Mouse (Mus musculus) v-Abl transformed pro-B cells (cell line): ENCODE data around the gene Olfr60.

Source experiments
- in situ Hi-C, 2 experiments: fragments of 400-800 bp; cut with MboI; formaldehyde crosslinking; loops; one replicate each; pipeline ENCODE4 v1.15.1; 2025; ENCODE audit not compliant: unreplicated experiment in 2 of 2

The Olfr60 gene

DNA sequence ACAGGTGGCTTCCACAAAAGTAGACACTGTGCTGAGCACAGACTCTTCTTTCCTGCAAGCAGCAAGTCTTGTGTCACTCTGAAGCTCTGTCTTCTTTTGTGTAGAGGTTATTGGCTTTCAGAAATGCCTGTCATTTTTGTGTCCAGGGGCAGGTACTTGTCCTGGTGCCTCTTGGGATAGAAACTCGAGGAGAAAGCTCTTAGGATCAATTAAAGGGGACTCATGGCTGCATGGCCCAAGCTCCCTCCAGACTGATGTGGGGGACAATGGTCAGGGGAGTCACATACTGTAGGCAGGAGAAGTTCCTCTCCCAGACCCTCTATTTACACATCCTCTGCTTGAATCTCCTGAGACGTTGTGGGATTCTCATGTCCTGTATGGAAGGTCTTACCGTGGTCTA, at the start of gene Olfr60:
Gene Olfr60 (minus strand): TSS at position 101 of the 400 bp plus-strand sequence.
- in situ Hi-C loops: no loop called here

DNA sequence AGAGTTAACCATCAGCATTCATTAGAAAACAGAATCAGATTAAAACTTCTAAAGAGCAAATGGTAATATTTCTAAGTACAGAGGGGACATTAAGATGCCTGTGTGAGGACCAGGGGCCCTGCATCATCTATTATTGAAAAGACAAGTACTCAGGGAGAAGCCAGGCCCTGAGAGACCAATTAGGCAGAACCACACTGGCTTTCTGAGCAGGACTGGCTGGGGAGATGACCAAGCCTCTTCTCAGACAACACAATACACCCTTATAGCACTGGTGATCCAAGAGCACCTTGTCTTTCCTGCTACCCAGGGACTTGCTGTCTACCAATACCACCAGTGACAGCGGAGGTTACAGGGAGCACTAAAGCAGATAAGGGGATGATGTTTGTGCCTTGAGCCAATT, 41.3 kb upstream of the Olfr60 start, which contains the start of gene Olfr531:
Gene Olfr531 (minus strand): TSS at position 101 of the 400 bp plus-strand sequence.
- in situ Hi-C loops: no loop called here

DNA sequence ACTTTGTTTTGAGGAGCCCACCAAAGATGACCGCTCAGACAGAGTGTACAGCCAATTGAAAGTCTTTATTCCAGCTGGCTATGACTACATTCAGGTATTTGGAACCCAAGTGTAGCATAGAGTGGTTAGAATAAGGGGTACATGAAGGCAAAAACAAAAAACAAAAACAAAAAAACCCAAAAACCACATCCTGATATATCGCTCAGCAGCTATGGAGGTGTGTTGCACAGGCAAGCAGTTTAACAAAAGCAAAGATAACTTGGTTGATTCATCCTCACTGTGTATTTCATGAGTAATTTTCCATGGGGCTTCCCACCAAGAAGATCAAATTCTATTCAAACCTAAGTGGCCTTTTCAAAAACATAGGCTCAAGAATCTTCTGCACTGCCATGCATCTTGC, 15.4 kb upstream of the Olfr60 start:
- in situ Hi-C loops: no loop called here

DNA sequence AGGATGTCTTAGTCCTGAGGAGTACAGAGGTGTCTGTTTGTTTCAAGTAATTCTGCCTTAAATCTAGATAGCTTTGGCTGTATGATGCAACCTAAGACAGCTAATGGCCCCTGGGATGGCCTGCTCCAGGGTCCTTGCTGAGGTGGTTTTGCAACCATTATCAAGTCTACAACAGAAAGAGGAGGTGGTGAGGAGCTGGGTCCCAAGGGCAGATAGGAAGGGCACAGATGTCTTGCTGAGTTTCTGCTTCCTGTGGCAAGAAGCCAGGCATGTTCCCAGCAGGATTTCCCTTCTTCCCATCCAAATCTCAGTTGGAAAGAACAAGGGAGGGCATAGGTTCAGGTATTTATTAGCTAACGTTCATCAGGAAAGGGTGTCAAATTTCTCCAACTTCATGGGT, 14.8 kb upstream of the Olfr60 start, which contains the start of gene Olfr530:
Gene Olfr530 (minus strand): TSS at position 101 of the 400 bp plus-strand sequence.
- in situ Hi-C loops: no loop called here

DNA sequence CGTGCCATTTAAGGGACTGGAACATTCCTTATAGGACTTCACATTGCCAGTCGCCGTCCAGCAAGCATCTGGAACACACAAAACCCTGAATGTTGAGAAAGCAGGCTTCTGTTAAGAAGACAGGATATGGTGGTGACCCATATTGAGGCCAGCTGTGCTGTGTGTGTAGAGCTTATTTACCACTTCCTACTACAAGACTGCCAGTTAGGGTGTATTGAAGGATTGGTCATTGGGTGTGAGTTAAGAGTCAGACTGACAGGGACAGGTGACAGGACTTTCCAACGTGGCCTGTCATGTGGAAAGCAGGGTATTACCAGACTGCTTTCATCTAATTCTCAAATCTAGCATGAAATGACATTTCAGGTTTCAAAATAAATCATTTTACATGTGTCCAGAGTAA, 12.8 kb upstream of the Olfr60 start:
- in situ Hi-C loops: no loop called here

DNA sequence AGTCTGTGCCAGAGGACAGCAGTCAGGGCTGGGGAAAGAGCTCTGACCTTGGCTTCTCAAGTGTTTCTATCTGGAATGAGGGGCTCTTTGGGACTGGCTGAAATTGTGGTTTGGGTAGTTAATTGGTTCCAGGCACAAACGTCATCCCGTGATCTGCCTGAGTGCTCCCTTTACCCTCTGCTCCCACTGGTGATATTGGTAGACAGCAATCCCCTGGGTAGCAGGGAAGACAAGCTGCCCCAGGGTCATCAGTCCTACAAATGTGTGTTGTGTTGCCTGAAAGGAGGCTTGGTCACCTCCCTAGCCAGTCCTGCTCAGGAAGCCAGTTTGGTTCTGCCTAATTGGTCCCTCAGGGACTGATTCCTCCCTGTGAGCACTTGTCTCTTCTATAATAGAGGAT, 27.8 kb downstream of the Olfr60 start, which contains the start of gene Olfr527:
Gene Olfr527 (plus strand): TSS at position 301 of the 400 bp plus-strand sequence.
- in situ Hi-C loops: no loop called here

DNA sequence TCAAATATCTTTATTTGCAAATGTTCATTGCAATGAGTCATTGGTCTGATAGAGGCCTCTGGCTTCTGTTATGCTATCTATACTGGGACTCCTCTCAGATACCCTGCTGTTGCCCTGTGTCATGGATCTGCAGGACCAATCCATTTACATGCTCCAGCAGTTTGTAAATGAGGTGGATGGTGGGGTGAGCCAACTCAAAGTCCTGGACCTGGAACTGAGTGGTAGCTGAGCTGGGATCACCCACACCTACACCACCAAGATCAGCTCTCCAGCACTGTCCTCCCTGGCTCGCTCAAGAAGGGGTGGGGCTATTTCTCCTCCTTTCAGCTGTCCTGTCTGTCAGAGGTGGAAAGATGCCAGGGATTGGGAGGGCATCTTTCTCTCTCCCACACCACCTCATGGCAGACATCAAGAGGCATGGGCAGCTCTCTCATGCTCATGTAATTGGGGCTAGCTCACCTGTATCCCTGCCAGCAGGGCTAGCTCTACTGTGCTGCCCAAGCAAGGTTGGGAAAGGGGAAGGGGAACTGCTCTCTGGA, 31.6 kb downstream of the Olfr60 start:
- in situ Hi-C loops: no loop called here

DNA sequence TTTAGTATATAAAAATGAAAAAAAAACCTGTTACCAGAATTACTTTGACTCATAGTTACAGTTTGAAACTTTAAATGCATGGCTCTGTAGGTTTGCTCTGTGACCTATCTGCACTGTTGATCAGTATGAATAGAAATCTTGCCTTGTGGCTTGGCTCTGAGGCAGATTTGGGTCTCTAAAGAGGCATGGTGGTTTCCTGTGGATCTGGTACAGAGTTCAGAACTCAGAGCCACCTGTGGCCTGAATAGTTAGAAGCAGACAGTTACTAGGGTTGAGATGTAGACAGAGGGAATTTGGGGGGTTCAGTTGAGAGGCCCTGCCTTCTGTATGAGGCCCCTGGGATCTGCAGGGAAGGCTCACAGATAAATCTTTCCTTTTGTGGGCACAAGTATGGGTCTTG, 40.3 kb downstream of the Olfr60 start:
- in situ Hi-C loops: no loop called here

GRCm38 (mm10) chr7:140320558-140320957, 40.9 kb downstream of the Olfr60 start, which contains the start of gene Olfr525:
Olfr525 (plus strand) TSS chr7:140320858.
- in situ Hi-C loops: no loop called here

DNA sequence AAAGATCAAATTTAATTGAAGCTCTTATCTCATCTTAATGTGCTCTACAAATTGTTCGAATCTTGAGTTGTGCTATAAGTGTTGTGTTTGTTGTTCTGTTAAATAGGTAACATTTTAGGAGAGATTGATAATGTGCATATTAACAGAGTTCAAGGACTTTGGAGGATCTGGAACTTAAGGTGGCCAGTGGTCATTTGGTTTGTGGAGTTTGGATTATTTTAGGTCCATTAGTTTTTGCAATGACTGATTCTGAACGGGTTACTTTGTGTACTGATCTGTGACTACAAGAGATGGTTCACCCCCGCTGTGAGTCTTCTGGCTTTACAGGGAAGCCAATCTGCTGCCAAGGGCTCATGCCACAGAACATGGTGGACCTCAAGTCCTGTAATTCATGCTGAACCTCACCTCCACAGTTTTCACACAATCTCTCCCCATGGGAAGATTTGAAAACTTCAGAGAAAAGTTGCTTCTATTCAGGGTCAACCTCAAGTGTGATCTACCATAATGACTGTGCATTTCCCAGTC, 41.5 kb downstream of the Olfr60 start:
- in situ Hi-C loops: no loop called here

DNA sequence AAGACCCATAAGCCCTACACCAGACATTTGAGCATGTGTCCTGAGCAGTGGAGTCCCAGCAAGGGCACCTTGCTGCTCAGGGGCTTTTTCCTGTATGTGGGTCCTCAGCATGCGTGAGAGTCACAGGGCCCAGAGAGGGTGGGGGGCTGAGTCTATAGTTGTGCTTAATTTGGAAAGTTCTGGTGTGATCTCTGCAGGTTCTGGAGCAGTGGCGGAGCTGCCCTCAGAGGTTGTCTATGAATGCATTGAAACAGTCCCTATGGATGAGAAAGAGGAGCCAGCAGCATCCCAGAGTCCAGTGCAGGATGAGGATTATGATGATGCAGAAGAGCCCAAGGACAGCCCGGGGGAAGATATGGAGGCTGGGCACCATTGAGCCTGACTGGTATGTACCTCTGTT, 62.1 kb downstream of the Olfr60 start:
- in situ Hi-C loops: no loop called here

- in situ Hi-C loops: no loop called here
Measured at GRCm38 (mm10) chr7:140296876-140297275, 64.6 kb downstream of the Olfr60 start.

- in situ Hi-C loops: no loop called here
Measured at GRCm38 (mm10) chr7:140295746-140296145, 65.7 kb downstream of the Olfr60 start.
